Mouse (Mus musculus): ENCODE data around the gene Ros1. TPM values are rescaled to one million over a fixed set of nuclear protein-coding genes. Genes with fewer than 3 reads are reported as not detected.

Ros1 gene
- total RNA-seq, 2 experiments from 2014 or later = not detected

GRCm38 (mm10) chr10:52024053-52024410 lies 171.0 kb downstream of the Ros1 start:
- no peak for ATAC-seq (replicated peaks; ENCODE audit: low FRiP score, poor library complexity, severe bottlenecking)

GRCm38 (mm10) chr10:52023213-52024052 lies 171.6 kb downstream of the Ros1 start:
- no peak for ATAC-seq (replicated peaks; ENCODE audit: low FRiP score, poor library complexity, severe bottlenecking)

- ATAC-seq (replicated peaks; ENCODE audit: low FRiP score, poor library complexity, severe bottlenecking) = no peak
These were observed 172.4 kb downstream of the Ros1 start, which contains the start of gene Vgll2 for GRCm38 (mm10) chr10:52022413-52023212. Gene Vgll2, plus strand, starts transcription at chr10:52022502.

GRCm38 (mm10) chr10:52021736-52022394 lies 173.2 kb downstream of the Ros1 start:
- no peak for ATAC-seq (replicated peaks; ENCODE audit: low FRiP score, poor library complexity, severe bottlenecking)

GRCm38 (mm10) chr10:52021231-52021630 lies 173.8 kb downstream of the Ros1 start:
- ATAC-seq (replicated peaks; ENCODE audit: low FRiP score, poor library complexity, severe bottlenecking) = no peak

- ATAC-seq (replicated peaks; ENCODE audit: low FRiP score, poor library complexity, severe bottlenecking) = no peak
These were observed 176.6 kb downstream of the Ros1 start for GRCm38 (mm10) chr10:52018471-52018870.

Other genes starting within 250 kb of the Ros1 start
- gene Vgll2, start 172.7 kb downstream of the Ros1 start, total RNA-seq (2015; ENCODE audit: low replicate concordance) = not detected in 2 replicates
- not detected in 2 replicates for gene Vgll2, start 172.7 kb downstream of the Ros1 start, total RNA-seq (2017; ENCODE audit: low replicate concordance)
- not detected in 2 replicates for gene Dcbld1, start 38.4 kb upstream of the Ros1 start, total RNA-seq (2015; ENCODE audit: low replicate concordance)
- not detected in 2 replicates for gene Dcbld1, start 38.4 kb upstream of the Ros1 start, total RNA-seq (2017; ENCODE audit: low replicate concordance)
- not detected in 2 replicates for gene Gm26741, start 163.5 kb upstream of the Ros1 start, total RNA-seq (2015; ENCODE audit: low replicate concordance)
- not detected in 2 replicates for gene Gm26741, start 163.5 kb upstream of the Ros1 start, total RNA-seq (2017; ENCODE audit: low replicate concordance)
- gene Gopc, start 186.9 kb upstream of the Ros1 start, total RNA-seq (2015; ENCODE audit: low replicate concordance) = 2.1 and 2.9 TPM in 2 replicates
- 1.4 and 15.9 TPM in 2 replicates for gene Gopc, start 186.9 kb upstream of the Ros1 start, total RNA-seq (2017; ENCODE audit: low replicate concordance)
- not detected in 2 replicates for gene Nepn, start 193.7 kb upstream of the Ros1 start, total RNA-seq (2015; ENCODE audit: low replicate concordance)
- not detected in 2 replicates for gene Nepn, start 193.7 kb upstream of the Ros1 start, total RNA-seq (2017; ENCODE audit: low replicate concordance)
- gene Nus1, start 222.3 kb upstream of the Ros1 start, total RNA-seq (2015; ENCODE audit: low replicate concordance) = 5.6 and 10.0 TPM in 2 replicates
- gene Nus1, start 222.3 kb upstream of the Ros1 start, total RNA-seq (2017; ENCODE audit: low replicate concordance) = 7.2 and 10.0 TPM in 2 replicates

Measured in erythroblast, adult 5-6 weeks (primary cell).